Mouse (Mus musculus) liver, embryonic 12.5 days (tissue): ENCODE measurements at regions not wholly inside any gene's neighbourhood (a gene's known extent, or its start where the extent isn't known, plus 50 kb on each side); places are given as distances from the start of the nearest gene placed in this dataset.

Source experiments
- ATAC-seq: fragments of 200-750 bp; cut with Nextera tagmentation; 2 replicates; pipeline ENCODE4 v1.8.0; 2017; ENCODE audit warnings: moderate number of reproducible peaks, mild to moderate bottlenecking, moderate library complexity
- H3K27ac ChIP-seq: fragments of 300-500 bp; sonication (generic); 2 replicates; pipeline ENCODE4 v1.5.1; 2016; ENCODE audit warnings: mild to moderate bottlenecking
- H3K27me3 ChIP-seq: fragments of 300-500 bp; sonication (generic); replicated peaks from 2 replicates; pipeline ENCODE4 v1.6.1; 2016; ENCODE audit warnings: mild to moderate bottlenecking, moderate library complexity
- H3K36me3 ChIP-seq: fragments of 300-500 bp; sonication (generic); 2 replicates; pipeline ENCODE4 v1.6.1; 2016; ENCODE audit warnings: mild to moderate bottlenecking, moderate library complexity
- H3K4me1 ChIP-seq: fragments of 300-500 bp; sonication (generic); 2 replicates; pipeline ENCODE4 v1.6.1; 2016
- H3K4me2 ChIP-seq: fragments of 300-500 bp; sonication (generic); 2 replicates; pipeline ENCODE4 v1.6.1; 2016; ENCODE audit warnings: mild to moderate bottlenecking, moderate library complexity
- H3K4me3 ChIP-seq: fragments of 300-500 bp; sonication (generic); 2 replicates; pipeline ENCODE4 v1.5.1; 2016; ENCODE audit warnings: mild to moderate bottlenecking, moderate library complexity
- H3K9ac ChIP-seq: fragments of 300-500 bp; sonication (generic); 2 replicates; pipeline ENCODE4 v1.6.1; 2016; ENCODE audit warnings: mild to moderate bottlenecking, moderate library complexity
- H3K9me3 ChIP-seq: fragments of 300-500 bp; sonication (generic); replicated peaks from 2 replicates; pipeline ENCODE4 v1.6.1; 2016; ENCODE audit warnings: mild to moderate bottlenecking, moderate library complexity
- WGBS: fragments of 180-500 bp; shearing (Covaris S2); methylation state at CpG from one replicate; pipeline ENCODE4 v1.1.7; 2016; ENCODE audit not compliant: insufficient replicate concordance; 5-methylcytosine and 5-hydroxymethylcytosine counted together

- H3K9me3 ChIP-seq: no peaks in the 10 kb centered on the region
- no peak for ATAC-seq
- WGBS: 64% methylated on average over 15 of the region's 15 CpGs
- H3K36me3 ChIP-seq: no peaks in the 10 kb centered on the region
- H3K27ac ChIP-seq: no peak overlapping the region
- H3K4me2 ChIP-seq: no peak overlapping the region
- no peak overlapping the region for H3K4me3 ChIP-seq
- no peak overlapping the region for H3K9ac ChIP-seq
- 0 out of 2 replicates have a peak, but pooled peaks cover 12% of the 10 kb centered on the region for H3K4me1 ChIP-seq
- H3K27me3 ChIP-seq: no peaks in the 10 kb centered on the region
Measured at GRCm38 (mm10) chr10:117518793-117519669, 110.3 kb upstream of the Cpm start.

- no peaks in the 10 kb centered on the region for H3K27me3 ChIP-seq
- ATAC-seq: no peak
Measured at GRCm38 (mm10) chr10:117517800-117518770, 111.2 kb upstream of the Cpm start.

GRCm38 (mm10) chr10:117517071-117517714 is 112.1 kb upstream of the Cpm start:
- Histone ChIP-seq H3K4me3 (no peak overlapping the region), H3K4me2 (0 out of 2 replicates have a peak overlapping the region, but pooled peaks have one; percentile 20), H3K4me1 (0 out of 2 replicates have a peak, but pooled peaks cover 12% of the 10 kb centered on the region), H3K9ac (no peak overlapping the region), H3K27ac (no peak overlapping the region), H3K9me3 (no peaks in the 10 kb centered on the region), H3K27me3 (no peaks in the 10 kb centered on the region), H3K36me3 (no peaks in the 10 kb centered on the region)
- WGBS: 59% methylated on average over 11 of the region's 11 CpGs
- no peak for ATAC-seq

More at GRCm38 (mm10) chr10:117517800-117518770, 111.2 kb upstream of the Cpm start:
- no peaks in the 10 kb centered on the region for H3K36me3 ChIP-seq
- no peak overlapping the region for H3K27ac ChIP-seq
- 0 out of 2 replicates have a peak overlapping the region, but pooled peaks have one; percentile 20 for H3K4me2 ChIP-seq
- H3K4me1 ChIP-seq: 0 out of 2 replicates have a peak, but pooled peaks cover 12% of the 10 kb centered on the region
- no peaks in the 10 kb centered on the region for H3K9me3 ChIP-seq
- H3K9ac ChIP-seq: no peak overlapping the region
- WGBS: 51% methylated on average over 14 of the region's 14 CpGs
- H3K4me3 ChIP-seq: no peak overlapping the region

GRCm38 (mm10) chr10:117516510-117516909 is 112.8 kb upstream of the Cpm start:
- no peak overlapping the region for H3K4me3 ChIP-seq
- no peak overlapping the region for H3K27ac ChIP-seq
- no peaks in the 10 kb centered on the region for H3K9me3 ChIP-seq
- H3K4me2 ChIP-seq: no peak overlapping the region
- no peak overlapping the region for H3K9ac ChIP-seq
- H3K27me3 ChIP-seq: no peaks in the 10 kb centered on the region
- no peak for ATAC-seq
- 75% methylated on average over 8 of the region's 8 CpGs for WGBS
- 0 out of 2 replicates have a peak, but pooled peaks cover 12% of the 10 kb centered on the region for H3K4me1 ChIP-seq
- no peaks in the 10 kb centered on the region for H3K36me3 ChIP-seq

GRCm38 (mm10) chr10:117515777-117516501 is 113.4 kb upstream of the Cpm start:
- H3K9me3 ChIP-seq: no peaks in the 10 kb centered on the region
- no peak overlapping the region for H3K4me2 ChIP-seq
- 0 out of 2 replicates have a peak, but pooled peaks cover 12% of the 10 kb centered on the region for H3K4me1 ChIP-seq
- H3K27ac ChIP-seq: no peak overlapping the region
- no peaks in the 10 kb centered on the region for H3K27me3 ChIP-seq
- 64% methylated on average over 7 of the region's 10 CpGs for WGBS
- no peak for ATAC-seq
- H3K4me3 ChIP-seq: no peak overlapping the region
- H3K9ac ChIP-seq: no peak overlapping the region
- H3K36me3 ChIP-seq: no peaks in the 10 kb centered on the region

- H3K27me3 ChIP-seq: no peaks in the 10 kb centered on the region
- no peak overlapping the region for H3K4me2 ChIP-seq
- WGBS: 79% methylated on average over 8 of the region's 8 CpGs
- no peak overlapping the region for H3K9ac ChIP-seq
- no peaks in the 10 kb centered on the region for H3K9me3 ChIP-seq
- ATAC-seq: no peak
- no peak overlapping the region for H3K4me3 ChIP-seq
- 0 out of 2 replicates have a peak, but pooled peaks cover 12% of the 10 kb centered on the region for H3K4me1 ChIP-seq
- no peak overlapping the region for H3K27ac ChIP-seq
- no peaks in the 10 kb centered on the region for H3K36me3 ChIP-seq
Measured at GRCm38 (mm10) chr10:117515039-117515438, 114.3 kb upstream of the Cpm start.

- Histone ChIP-seq H3K27me3 (no peaks in the 10 kb centered on the region), H3K4me3 (no peak overlapping the region), H3K36me3 (no peaks in the 10 kb centered on the region), H3K9me3 (no peaks in the 10 kb centered on the region), H3K9ac (no peak overlapping the region), H3K27ac (no peak overlapping the region), H3K4me2 (no peak overlapping the region), H3K4me1 (0 out of 2 replicates have a peak, but pooled peaks cover 6% of the 10 kb centered on the region)
- ATAC-seq: no peak
- WGBS: 77% methylated on average over 7 of the region's 7 CpGs
Measured at GRCm38 (mm10) chr10:117513925-117514546, 115.3 kb upstream of the Cpm start.

GRCm38 (mm10) chr10:117512424-117513257 is 116.7 kb upstream of the Cpm start:
- no peak overlapping the region for H3K27ac ChIP-seq

GRCm38 (mm10) chr10:117511483-117512406 is 117.6 kb upstream of the Cpm start:
- no peaks in the 10 kb centered on the region for H3K27me3 ChIP-seq
- WGBS: 70% methylated on average over 8 of the region's 8 CpGs
- ATAC-seq: no peak
- no peaks in the 10 kb centered on the region for H3K9me3 ChIP-seq
- H3K4me2 ChIP-seq: no peak overlapping the region
- H3K4me1 ChIP-seq: no peaks in the 10 kb centered on the region
- no peak overlapping the region for H3K9ac ChIP-seq
- H3K27ac ChIP-seq: no peak overlapping the region
- H3K4me3 ChIP-seq: no peak overlapping the region
- no peaks in the 10 kb centered on the region for H3K36me3 ChIP-seq

More at GRCm38 (mm10) chr10:117512424-117513257, 116.7 kb upstream of the Cpm start:
- H3K9ac ChIP-seq: no peak overlapping the region
- no peaks in the 10 kb centered on the region for H3K9me3 ChIP-seq
- no peak overlapping the region for H3K4me3 ChIP-seq
- H3K4me1 ChIP-seq: 0 out of 2 replicates have a peak, but pooled peaks cover 5% of the 10 kb centered on the region
- no peaks in the 10 kb centered on the region for H3K27me3 ChIP-seq
- no peak for ATAC-seq
- H3K36me3 ChIP-seq: no peaks in the 10 kb centered on the region
- no peak overlapping the region for H3K4me2 ChIP-seq
- 72% methylated on average over 9 of the region's 9 CpGs for WGBS
